Mouse (Mus musculus) gastrocnemius, postnatal 14 days (tissue): ENCODE measurements at regions not wholly inside any gene's neighbourhood (a gene's known extent, or its start where the extent isn't known, plus 50 kb on each side); places are given as distances from the start of the nearest gene placed in this dataset.

Experiments used
- DNase-seq: peaks from one replicate; pipeline ENCODE4 v3.0.0; 2021; ENCODE audit warnings: mixed read lengths
- intact Hi-C: fragments of 180-260 bp; cut with DNase I; formaldehyde crosslinking; loops from one replicate; pipeline ENCODE4 v1.15.1; 2025; ENCODE audit warnings: low total_unique reads

DNA sequence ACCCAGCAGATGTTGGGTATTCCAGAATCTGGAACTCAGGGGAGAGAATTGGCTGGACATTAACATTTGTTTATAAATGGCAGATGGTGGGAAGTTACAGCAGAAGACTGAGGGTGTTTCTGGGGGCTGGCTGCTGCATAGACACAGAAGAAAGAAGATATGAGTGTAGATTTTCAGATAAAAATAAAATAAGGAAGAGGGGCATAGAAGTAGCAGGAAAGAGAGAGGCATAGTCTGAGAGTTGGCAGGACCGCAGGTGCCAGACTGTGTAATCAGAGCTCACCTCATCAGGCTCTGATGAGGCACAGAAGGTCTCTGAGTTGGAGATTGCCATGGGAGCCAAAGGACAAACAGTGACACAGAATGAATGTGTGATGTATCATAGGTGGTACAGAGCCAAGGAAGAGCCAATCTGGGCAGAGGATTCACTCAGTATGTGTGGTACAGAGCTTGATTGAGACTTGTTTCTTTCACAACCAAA, 2912.9 kb upstream of the Lrrc6 start:
- intact Hi-C loops, result no loop called here
- no peak for DNase-seq

DNA sequence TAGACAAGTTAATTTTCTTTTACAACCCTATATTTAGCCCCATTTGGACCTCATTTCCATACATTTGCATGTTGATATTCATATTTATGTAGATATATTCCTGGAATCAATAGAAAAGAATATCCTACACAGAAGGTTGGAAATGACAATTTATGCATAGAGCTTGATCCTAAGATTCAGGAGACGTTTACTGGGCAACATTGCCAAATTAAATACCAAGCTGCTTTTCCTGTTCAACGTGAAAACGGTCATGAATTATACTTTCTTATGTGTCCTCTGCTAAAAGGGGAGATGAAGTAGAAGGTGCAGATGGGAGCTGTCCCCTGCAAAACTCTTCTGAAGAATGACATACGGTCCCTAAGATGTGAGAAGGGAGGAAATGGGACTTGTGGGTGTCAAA, 2888.9 kb upstream of the Lrrc6 start:
- intact Hi-C loops, result no loop called here
- no peak for DNase-seq

DNA sequence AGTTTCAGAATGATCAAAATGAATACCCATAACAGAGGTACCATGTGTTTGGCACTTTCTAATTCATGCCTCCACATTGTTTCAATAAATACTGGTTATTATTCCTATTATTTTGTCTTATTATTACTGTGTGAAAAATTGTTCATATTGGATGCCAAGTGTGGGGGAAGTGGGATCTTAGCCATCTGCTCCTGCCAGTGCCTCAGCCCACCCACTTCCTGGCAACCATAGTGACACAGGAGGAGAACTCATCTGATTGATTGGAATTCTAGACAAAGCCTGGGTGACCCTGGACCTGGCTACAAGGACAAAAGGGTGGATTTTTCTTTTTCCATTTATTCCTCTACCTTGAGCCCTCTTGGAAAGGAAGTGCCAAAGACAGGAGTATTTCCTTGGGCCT, 2886.8 kb upstream of the Lrrc6 start:
- intact Hi-C loops, result no loop called here
- DNase-seq, result no peak

DNA sequence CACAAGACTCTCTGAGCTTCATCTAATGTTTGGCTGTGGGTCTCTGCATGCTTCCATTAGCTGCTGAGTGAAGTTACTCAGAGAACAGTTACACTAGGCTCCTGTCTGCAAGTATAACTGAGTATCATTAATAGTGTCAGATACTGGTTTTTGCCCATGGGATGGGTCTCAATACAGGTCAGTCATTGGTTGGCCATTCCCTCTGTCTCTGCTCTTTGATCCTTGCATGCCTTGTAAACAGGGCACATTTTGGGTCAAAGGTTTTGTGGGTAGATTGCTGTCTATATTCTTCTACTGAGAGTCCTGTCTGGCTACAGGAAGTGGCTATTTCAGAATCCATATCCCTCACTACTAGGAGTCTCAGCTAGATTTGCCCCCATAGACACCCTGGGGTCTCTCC, 2864.7 kb upstream of the Lrrc6 start:
- DNase-seq, result no peak

DNA sequence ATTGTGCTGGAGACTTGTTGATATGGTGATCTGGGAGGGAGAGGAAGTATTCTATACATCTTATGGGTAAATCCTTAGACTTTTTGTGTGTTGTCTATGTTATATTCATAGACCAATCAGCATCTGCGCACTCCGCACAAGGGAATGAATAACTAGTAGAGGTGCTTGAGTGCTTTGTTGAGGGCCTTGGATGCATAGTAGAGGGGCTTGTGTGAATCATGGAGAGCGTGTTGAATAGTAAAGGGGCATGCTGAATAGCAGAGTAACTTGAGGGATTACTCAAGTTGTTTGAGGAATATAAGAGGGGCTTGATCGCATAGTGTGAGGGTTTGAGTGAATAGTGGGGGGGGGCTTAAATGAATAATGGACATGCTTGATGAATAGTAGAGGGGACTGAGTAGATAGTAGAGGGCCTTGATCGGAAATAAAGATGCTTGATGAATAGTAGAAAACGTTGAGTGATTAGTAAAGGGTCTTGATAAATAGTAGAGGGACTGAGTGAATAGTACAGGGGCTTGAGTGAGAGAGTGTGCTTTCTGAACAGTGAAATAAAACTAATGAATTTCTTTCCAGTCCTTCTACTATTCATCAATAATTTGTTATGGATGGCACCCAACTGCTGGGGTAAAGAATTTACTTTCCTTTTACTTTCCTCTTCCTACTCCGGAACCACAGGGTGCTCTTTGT, 2849.5 kb upstream of the Lrrc6 start:
- no peak for DNase-seq
- intact Hi-C loops, result no loop called here

More for the DNA sequence above, 2864.7 kb upstream of the Lrrc6 start:
- intact Hi-C loops, result no loop called here

DNA sequence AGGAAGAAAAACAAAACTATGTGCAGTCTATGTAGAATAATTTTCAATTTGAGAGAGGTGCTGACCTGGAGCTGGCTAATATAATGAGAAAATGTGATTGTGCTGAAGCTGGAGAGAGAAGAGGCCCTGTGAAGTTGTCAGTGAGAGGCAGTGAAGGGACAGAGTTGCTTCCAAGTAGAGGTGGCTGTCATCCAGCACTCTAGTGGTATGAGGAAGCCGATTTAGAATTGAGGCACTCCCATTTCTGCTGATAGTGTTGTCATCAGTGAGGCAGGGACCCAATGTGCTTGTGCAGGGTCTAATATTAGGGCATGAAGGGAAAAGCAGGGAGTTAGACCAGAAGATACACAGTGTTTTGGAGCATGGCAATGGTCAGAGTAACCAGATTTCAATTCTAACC, 2845.4 kb upstream of the Lrrc6 start:
- intact Hi-C loops, result no loop called here
- no peak for DNase-seq

DNA sequence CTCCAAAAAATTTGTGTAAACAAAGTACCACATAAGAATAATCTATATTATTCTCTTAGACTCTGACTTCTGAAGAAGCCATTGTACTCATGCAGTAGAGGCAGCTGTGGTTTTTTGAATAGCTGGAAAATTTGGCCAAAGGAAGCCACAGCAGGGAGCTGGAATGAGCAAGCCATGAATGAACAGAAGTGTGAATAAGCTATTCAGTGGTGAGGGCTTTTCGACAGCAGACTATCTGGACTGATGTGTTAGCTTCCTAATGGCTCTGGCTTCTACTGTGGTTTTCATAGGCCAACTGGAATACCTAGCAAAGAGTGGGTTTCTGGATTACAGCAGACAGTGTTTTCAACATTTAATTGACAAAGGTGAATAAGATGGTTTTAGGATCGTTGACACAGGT, 2842.0 kb upstream of the Lrrc6 start:
- no peak for DNase-seq
- intact Hi-C loops, result no loop called here

DNA sequence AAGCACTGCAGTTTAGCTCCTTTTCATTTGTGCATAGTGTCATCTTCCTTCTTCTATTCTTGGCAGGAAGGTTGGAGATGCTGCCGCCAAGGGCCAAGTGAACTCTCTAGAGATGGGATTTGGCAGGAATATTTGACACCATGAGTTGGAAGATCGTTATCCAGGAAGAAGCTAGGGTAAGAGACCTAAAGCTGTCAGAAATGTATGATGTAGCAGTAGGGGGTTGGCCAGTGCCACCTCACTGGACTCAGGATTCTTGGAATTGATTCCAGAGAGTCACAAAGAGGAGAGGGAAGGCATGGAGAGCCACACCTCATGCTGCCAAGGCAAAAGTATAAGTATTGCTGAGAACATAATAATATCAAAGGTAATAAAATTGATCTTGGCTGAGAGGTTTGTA, 2835.8 kb upstream of the Lrrc6 start:
- intact Hi-C loops, result no loop called here
- DNase-seq, result no peak

DNA sequence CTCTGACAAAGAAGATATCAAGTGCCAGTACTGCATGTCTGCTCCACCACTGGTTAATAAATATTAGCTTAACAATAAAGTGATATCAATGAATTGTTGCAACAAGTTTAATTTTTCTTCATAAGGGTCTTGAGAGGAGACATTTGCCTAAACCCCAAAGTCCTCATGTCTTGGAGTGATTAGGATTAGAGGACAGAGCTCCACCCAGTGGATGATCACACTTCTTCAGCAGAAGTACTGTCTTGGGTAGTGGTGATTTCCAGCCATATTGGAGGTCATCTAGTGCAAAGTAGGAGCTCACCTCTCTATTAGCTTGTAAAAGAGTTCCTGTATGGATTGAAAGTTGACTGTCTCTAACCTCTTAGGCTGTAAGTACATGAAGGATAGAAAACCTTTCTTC, 2825.8 kb upstream of the Lrrc6 start:
- no peak for DNase-seq
- intact Hi-C loops, result no loop called here

DNA sequence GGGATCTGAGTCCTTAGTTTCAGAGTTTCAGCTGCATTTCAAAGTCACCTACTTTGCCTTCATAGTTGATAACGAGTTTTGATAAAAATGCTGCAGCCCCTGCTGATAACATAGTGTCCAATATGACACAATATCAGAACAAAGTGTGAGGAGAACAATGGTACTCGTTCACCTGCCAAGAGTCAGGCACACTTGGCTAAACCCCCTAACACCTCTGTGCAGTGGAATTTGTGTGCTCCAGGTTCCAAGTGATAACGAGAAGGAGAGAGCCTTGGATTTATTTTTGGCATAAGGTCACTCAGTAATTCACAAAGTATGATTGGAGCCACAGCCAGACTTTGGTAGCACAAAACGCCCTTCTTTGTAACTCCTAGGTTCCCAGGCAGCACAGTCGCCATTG, 2802.4 kb upstream of the Lrrc6 start:
- intact Hi-C loops, result no loop called here

DNA sequence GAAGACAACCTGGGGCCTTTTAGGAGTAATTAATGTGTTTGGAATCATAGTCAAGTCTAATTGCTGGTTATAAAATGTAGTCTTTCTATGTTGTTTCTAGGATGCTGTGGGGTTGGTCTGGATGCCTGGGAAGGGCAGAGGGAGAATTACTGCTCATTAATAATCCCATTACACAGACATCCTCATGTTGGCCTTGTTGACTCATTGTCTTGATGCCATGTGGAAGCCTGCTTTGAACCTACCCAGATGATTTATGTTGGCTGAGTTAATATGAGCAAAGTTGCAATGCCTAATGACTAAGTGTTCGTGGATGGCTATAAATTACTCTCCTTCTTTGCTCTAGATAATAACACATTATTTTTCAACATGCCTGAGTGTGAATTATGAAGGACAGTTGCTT, 2790.6 kb upstream of the Lrrc6 start:
- intact Hi-C loops, result no loop called here

More for the DNA sequence above, 2802.4 kb upstream of the Lrrc6 start:
- no peak for DNase-seq

DNA sequence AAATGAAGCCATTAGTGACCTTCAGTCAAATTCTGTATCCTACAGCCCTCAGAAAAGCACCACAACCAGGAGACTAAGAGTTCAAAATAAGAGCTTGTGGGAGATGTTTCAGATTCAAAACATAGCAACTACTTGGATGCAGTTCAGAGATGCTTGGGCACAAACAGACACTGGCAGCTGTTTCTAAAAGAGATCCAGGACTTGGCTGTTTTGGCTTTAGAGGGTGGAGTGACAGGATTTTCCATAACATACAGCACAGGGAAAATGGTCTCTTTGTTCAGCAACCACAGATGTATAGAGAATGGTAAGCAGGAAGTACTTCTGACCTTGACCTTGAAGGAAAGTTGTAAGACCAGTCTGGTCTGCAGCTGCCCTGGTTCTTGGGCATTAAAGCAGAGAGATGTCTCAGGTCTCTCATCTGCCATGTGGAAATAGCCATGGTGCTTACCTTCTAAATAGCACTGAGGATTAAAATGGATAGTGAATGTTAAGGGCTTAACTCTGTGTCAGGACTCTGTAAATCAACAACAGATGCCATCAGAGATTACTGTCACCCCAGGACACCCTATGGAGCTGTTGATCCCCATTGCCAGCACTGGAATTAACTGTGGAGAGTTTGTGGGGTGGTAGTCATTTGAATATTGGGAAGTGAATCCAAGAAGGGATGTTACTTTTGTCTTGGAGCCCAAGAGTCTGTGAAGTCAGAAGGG, 2775.0 kb upstream of the Lrrc6 start:
- intact Hi-C loops, result no loop called here

More for the DNA sequence above, 2790.6 kb upstream of the Lrrc6 start:
- no peak for DNase-seq

DNA sequence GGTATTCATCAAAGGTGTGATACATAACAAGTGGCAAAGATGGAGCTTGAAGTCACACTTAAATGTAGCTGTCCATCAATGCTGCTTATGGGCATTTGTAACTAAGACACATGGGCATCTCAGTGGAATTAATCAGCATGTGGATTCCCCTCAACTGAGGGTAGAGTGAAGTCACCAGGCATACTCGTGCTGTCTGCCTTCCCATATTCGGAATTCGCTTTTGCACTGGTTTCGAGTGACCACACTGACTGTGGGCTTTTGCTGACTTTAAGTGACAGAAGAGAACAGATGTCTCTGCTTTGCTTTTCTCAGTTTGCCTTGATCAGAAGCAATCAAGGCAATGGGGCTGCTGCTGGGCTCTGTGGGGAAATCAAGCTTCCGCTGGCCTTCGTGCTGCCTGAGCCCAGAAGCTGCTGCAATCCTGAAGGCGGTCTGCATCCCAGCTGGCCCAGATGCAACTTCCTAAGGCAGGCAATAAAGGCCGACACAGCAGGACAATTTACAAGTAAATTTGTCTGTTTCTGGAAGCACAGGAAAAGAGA, 2773.6 kb upstream of the Lrrc6 start:
- peak; percentile 7 for DNase-seq
- intact Hi-C loops, result no loop called here

More for the DNA sequence above, 2775.0 kb upstream of the Lrrc6 start:
- no peak for DNase-seq

DNA sequence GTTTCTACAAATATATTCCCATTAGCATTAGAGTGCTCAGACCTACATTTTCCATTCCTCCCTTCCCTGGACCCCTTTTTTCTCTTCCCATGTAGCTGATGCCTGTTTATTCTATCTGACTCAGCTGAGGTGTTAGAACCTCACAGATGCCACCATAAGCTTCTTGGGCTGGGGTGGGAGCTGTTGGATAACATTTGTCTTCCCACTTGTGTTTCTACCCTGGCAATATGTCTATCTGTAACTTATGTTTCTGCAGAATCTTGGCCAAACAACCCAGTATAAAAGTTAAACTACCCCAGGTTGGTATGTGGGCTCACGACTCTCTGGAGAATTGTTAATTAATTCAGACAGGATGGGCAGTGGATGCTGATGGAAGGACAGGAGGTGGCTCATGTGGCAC, 2772.8 kb upstream of the Lrrc6 start:
- intact Hi-C loops, result no loop called here
- DNase-seq, result no peak

DNA sequence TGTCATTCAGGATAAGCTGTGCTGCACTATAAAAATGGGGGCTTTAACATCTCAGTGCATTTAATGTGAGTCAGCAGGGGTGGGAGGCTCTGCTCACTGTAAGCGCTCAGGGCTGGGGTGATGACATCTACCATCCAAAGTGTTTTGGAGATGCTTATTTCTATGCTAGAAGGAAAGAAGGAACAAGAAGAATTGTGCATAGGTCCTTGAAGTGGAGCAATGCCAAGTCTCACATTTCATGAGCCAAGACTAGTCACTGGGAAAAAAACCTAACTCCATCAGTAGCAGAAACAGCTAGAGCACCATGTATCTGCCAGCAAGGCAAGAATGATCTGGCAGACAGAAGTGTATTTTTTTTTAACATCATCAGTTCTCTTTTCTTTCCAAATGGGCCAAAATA, 2761.2 kb upstream of the Lrrc6 start:
- no peak for DNase-seq
- intact Hi-C loops, result no loop called here

DNA sequence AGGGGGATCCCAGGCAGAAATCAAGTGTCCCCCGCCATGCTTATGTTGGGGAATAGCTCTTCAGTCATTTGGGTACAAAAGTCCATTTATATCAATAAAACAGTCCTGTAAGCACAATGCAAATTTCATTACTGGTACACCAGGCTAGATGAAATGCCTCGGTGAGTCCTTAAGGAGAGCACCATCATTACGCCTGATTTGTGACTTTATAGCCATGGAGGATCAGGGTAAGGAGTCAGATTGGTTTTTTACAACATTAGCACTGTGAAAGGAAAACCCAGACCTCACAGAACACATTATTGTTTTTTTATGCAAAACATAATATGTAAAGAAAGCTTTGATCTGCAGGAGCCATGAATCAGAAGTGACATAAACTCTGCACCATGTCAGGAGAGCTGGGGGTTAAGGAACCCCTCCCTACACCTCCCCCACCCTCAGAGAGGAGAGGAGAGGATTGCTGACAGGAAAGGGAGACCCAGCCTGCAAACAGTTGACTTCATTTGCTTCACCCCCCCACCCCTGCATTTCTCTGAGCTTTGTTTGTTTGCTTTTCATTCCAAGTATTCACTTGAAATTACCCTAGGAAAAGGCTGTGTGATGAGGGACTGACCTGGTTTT, 2756.6 kb upstream of the Lrrc6 start:
- intact Hi-C loops, result no loop called here
- no peak for DNase-seq

DNA sequence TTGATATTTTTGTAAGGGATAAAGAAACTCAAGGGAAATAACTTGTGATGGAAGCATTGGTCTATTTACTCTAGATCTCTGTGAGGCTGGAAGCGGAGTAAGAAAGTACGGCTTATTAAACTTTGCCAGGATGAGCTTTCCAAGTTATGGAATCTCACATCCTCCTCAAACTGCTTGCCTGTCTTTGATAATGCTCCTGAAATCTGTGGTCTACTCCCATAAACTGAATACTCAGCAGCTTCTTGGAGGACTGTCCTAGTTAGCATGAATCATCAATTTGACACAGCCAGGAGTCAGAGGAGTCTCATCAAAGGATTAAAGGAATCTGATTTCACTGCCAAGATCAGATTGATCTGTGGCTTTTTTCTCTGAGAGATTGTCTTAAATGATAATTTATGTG, 2753.0 kb upstream of the Lrrc6 start:
- intact Hi-C loops, result no loop called here

DNA sequence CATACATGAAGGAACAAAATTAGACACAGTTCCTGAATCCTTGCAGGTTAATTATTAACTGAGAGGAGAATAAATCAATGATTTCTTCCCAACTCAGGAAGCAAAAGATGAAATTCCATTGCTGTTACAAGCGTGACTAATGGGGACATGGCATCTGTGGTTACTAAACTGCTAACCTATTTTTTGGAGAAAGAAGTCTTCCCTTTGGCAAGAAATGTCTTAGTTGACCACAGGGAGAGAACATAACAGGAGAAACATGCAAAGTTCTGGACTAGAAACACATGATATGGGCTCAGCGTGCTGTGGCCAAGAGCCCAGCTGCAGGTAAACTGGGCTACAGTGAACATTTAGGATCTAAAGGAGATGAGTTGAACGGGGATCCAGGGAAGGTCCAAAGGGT, 2751.4 kb upstream of the Lrrc6 start:
- no peak for DNase-seq
- intact Hi-C loops, result no loop called here

More for the DNA sequence above, 2753.0 kb upstream of the Lrrc6 start:
- DNase-seq, result no peak

DNA sequence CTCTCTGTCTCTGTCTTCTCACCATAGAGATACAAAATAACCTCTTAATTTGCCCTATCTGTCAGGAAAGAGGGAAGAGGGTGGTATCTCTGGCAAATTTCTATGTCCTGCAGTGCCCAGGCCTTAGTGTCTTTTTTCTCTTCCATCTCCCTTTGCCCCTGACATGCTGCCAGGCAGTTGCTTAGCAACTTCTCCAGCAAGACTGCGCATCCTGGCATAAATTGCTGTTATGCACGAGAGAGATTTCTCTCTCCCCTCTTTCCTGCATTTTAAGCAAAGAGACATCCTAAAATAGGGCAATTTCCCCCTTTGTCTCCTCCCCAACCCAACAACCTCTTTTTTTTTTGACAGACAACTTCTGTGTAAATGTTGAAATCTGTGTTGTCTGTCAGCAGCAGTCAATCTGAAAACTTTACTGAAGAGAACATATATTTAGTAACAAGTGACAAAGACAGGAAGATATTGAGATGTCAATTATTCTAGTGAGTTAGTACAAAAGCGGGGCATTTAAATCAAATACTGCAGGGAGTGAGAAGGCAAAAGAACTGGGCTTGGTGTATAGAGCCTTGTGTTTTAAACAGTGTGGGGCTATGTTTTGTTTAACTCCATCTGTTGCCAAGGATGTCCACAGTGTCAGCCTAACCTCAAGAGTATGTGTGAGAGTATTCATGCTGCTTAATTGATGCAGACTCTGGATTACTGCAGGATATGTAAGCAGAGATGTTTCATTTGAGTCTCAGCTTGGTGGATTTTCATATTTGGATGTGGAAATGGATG, 2745.7 kb upstream of the Lrrc6 start:
- DNase-seq, result no peak
- intact Hi-C loops, result no loop called here

DNA sequence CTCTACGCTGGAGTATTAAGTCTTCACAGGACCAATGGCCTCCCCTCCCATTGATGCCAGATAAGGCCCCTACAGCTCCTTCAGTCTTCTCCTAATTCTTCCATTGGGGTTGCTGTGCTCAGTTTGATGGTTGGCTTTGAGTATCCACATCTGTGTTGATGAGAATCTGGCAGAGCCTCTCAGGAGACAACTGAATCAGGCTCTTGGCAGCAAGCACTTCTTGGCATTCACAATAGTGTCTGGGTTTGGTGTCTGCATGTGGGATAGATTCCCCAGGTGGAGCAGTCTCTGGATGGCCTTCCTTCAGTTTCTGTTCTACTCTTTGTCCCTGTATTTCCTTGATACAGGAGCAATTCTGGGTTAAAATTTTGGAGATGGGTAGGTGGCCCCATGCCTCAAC, 2734.6 kb upstream of the Lrrc6 start:
- no peak for DNase-seq
- intact Hi-C loops, result no loop called here
